Mouse (Mus musculus) liver, adult 10 weeks (tissue): Measurements from ENCODE around the gene Gm39115. TPM values are rescaled to one million over a fixed set of nuclear protein-coding genes. Genes with fewer than 3 reads are reported as not detected.

Experiments
- polyA plus RNA-seq: library from polyadenylated mRNA; stranded (reverse); fragments of 350-450 nt; fragmentation: Illumina TruSeq; extraction: RNeasy Lipid Tissue Mini Kit (QIAGEN cat#74804); gene quantifications from one replicate; pipeline ENCODE4 v1.2.3, GENCODE M21; 2014; ENCODE audit warnings: low read depth, low replicate concordance

The Gm39115 gene
- not detected for polyA plus RNA-seq

GRCm38 (mm10) chr7:142135934-142136333, at the start of gene Gm39115:
Gm39115 (minus strand) TSS chr7:142136034.

GRCm38 (mm10) chr7:142175905-142176304, 40.1 kb upstream of the Gm39115 start, which contains the start of gene Krtap5-2:
Krtap5-2 (minus strand) TSS chr7:142176005.

GRCm38 (mm10) chr7:142165639-142166038, 29.8 kb upstream of the Gm39115 start, which contains the start of gene Gm4553:
Gm4553 (minus strand) TSS chr7:142165739.

GRCm38 (mm10) chr7:142157013-142157412, 21.2 kb upstream of the Gm39115 start, which contains the start of gene Gm29735:
Gm29735 (minus strand) TSS chr7:142157113.

GRCm38 (mm10) chr7:142144507-142144906, 8.7 kb upstream of the Gm39115 start, which contains the start of gene Gm45337:
Gm45337 (minus strand) TSS chr7:142144607.

GRCm38 (mm10) chr7:142120629-142121028, 15.2 kb downstream of the Gm39115 start, which contains the start of gene Gm45618:
Gm45618 (minus strand) TSS chr7:142120729.

GRCm38 (mm10) chr7:142095183-142095931, 40.5 kb downstream of the Gm39115 start, which contains the start of gene Dusp8:
Dusp8 (minus strand) TSS chr7:142095843.

Other genes starting within 250 kb of the Gm39115 start
- 27.7 TPM for gene Tollip, start 217.5 kb downstream of the Gm39115 start, polyA plus RNA-seq
- not detected for gene Brsk2, start 186.3 kb downstream of the Gm39115 start, polyA plus RNA-seq
- 8.6 TPM for gene Mob2, start 75.0 kb downstream of the Gm39115 start, polyA plus RNA-seq
- not detected for gene Dusp8, start 40.2 kb downstream of the Gm39115 start, polyA plus RNA-seq
- not detected for gene Gm45618, start 15.3 kb downstream of the Gm39115 start, polyA plus RNA-seq
- gene Gm45337, start 8.6 kb upstream of the Gm39115 start, polyA plus RNA-seq, result not detected
- gene Gm29735, start 21.1 kb upstream of the Gm39115 start, polyA plus RNA-seq, result not detected
- gene Gm4553, start 29.7 kb upstream of the Gm39115 start, polyA plus RNA-seq, result not detected
- gene Krtap5-2, start 40.0 kb upstream of the Gm39115 start, polyA plus RNA-seq, result not detected
- not detected for gene Gm10153, start 54.4 kb upstream of the Gm39115 start, polyA plus RNA-seq
- not detected for gene Krtap5-3, start 65.3 kb upstream of the Gm39115 start, polyA plus RNA-seq
- gene Gm7579, start 75.8 kb upstream of the Gm39115 start, polyA plus RNA-seq, result not detected
- gene Krtap5-5, start 93.9 kb upstream of the Gm39115 start, polyA plus RNA-seq, result not detected
- not detected for gene Gm40460, start 105.0 kb upstream of the Gm39115 start, polyA plus RNA-seq
- not detected for gene Gm2431, start 122.3 kb upstream of the Gm39115 start, polyA plus RNA-seq
- not detected for gene Gm4559, start 138.3 kb upstream of the Gm39115 start, polyA plus RNA-seq
- gene Krtap5-1, start 161.1 kb upstream of the Gm39115 start, polyA plus RNA-seq, result not detected
- gene Krtap5-4, start 167.5 kb upstream of the Gm39115 start, polyA plus RNA-seq, result not detected
- gene Ifitm10, start 237.7 kb upstream of the Gm39115 start, polyA plus RNA-seq, result not detected
- 19.5 TPM for gene Gm49369, start 246.6 kb upstream of the Gm39115 start, polyA plus RNA-seq